Mouse (Mus musculus) cerebellum, adult 2 months (tissue): ENCODE data around the gene Pcgf1. TPM values are rescaled to one million over a fixed set of nuclear protein-coding genes. Genes with fewer than 3 reads are reported as not detected.
A peak's percentile ranks its signal among the peaks of the same experiment; 100 is the strongest.

ENCODE experiments used
- DNase-seq, 2 experiments: peaks; one replicate each; pipeline ENCODE4 v3.0.0; 2021
- H3K27ac ChIP-seq: fragments of 200-500 bp; 2 replicates; pipeline ENCODE4 v1.5.1; 2012; ENCODE audit warnings: low read length, control low read depth, inconsistent platforms; ENCODE audit not compliant: insufficient read depth
- H3K27me3 ChIP-seq: fragments of 200-500 bp; 2 replicates; pipeline ENCODE4 v1.6.1; 2012; ENCODE audit warnings: inconsistent platforms, mild to moderate bottlenecking, low read length, moderate library complexity; ENCODE audit not compliant: control insufficient read depth, insufficient read depth
- H3K4me1 ChIP-seq: fragments of 200-500 bp; 2 replicates; pipeline ENCODE4 v1.6.1; 2011; ENCODE audit warnings: low read length; ENCODE audit not compliant: control insufficient read depth, insufficient read depth
- H3K4me3 ChIP-seq: fragments of 200-500 bp; replicated peaks from 2 replicates; pipeline ENCODE3; 2011; ENCODE audit warnings: mild to moderate bottlenecking, low read depth, low read length, control low read depth; ENCODE audit not compliant: insufficient read depth
- CTCF ChIP-seq: fragments of 200-500 bp; IDR thresholded peaks from 2 replicates; pipeline ENCODE4 v1.5.1; 2011; ENCODE audit warnings: low read depth, mild to moderate bottlenecking, control low read depth, low read length, moderate library complexity, borderline replicate concordance; ENCODE audit not compliant: insufficient read depth
- POLR2A ChIP-seq: fragments of 200-500 bp; IDR thresholded peaks from 2 replicates; pipeline ENCODE4 v1.6.1; 2011; ENCODE audit warnings: low read length, control low read depth, borderline replicate concordance; ENCODE audit not compliant: insufficient read depth
- WGBS: fragments of 180-500 bp; shearing (Covaris S2); methylation state at CpG from one replicate; pipeline ENCODE4 v1.1.7; 2018; 5-methylcytosine and 5-hydroxymethylcytosine counted together
- polyA plus RNA-seq: library from polyadenylated mRNA; depleted of rRNA; stranded (reverse); fragments of >200 nt; gene quantifications from 2 replicates; pipeline ENCODE4 v1.2.3, GENCODE M21; 2012

The Pcgf1 gene
- polyA plus RNA-seq, 1 experiment: 57.5 TPM

GRCm38 (mm10) chr6:83053136-83053960 is 24.3 kb upstream of the Pcgf1 start:
- 3% methylated on average over 26 of the region's 26 CpGs for WGBS
- TF ChIP-seq POLR2A: no peak
- TF ChIP-seq CTCF: no peak
- Histone ChIP-seq H3K4me1 (peaks cover 14% of the 10 kb centered on the region), H3K4me3 (peak overlapping the region; percentile 83), H3K27me3 (no peaks in the 10 kb centered on the region), H3K27ac (peak overlapping the region; percentile 52; the same call in 1 of the 2 replicates)
- peak in 1 of 2 experiments; percentile 38 for DNase-seq

GRCm38 (mm10) chr6:83054074-83054851 is 23.4 kb upstream of the Pcgf1 start, which contains the start of gene Aup1:
TSS of gene Aup1 (plus strand) at chr6:83054521.
- peak; percentile 96 to 97 for DNase-seq
- peak within 1 kb of the TSS; percentile 77 for H3K27ac ChIP-seq

GRCm38 (mm10) chr6:83054871-83055431 is 22.7 kb upstream of the Pcgf1 start, which contains the start of gene Htra2:
TSS of gene Htra2 (minus strand) at chr6:83055273.
- Histone ChIP-seq H3K27ac (peak within 1 kb of the TSS; percentile 77), H3K4me1 (peaks cover 14% of the 10 kb centered on the region), H3K27me3 (no peaks in the 10 kb centered on the region), H3K4me3 (peak within 1 kb of the TSS; percentile 83)
- no peak for DNase-seq
- TF ChIP-seq POLR2A: no peak
- TF ChIP-seq CTCF: peak; percentile 5; the same call in 1 of the 2 replicates
- under 1% methylated on average over 50 of the region's 50 CpGs for WGBS

More at GRCm38 (mm10) chr6:83054074-83054851, 23.4 kb upstream of the Pcgf1 start, which contains the start of gene Aup1:
- under 1% methylated on average over 64 of the region's 64 CpGs for WGBS
- Histone ChIP-seq H3K4me3 (peak within 1 kb of the TSS; percentile 83), H3K27me3 (no peaks in the 10 kb centered on the region), H3K4me1 (peaks cover 14% of the 10 kb centered on the region)
- no peak for TF ChIP-seq CTCF
- TF ChIP-seq POLR2A: peak; percentile 70; the same call in 1 of the 2 replicates

GRCm38 (mm10) chr6:83057790-83058189 is 19.9 kb upstream of the Pcgf1 start, which contains the start of gene Dqx1:
TSS of gene Dqx1 (plus strand) at chr6:83057844.
- no peaks in the 10 kb centered on the region for H3K27me3 ChIP-seq
- peaks cover 11% of the 10 kb centered on the region for H3K4me1 ChIP-seq
- no peak for TF ChIP-seq CTCF
- TF ChIP-seq POLR2A: no peak
- no peak within 1 kb of the TSS for H3K27ac ChIP-seq
- DNase-seq: no peak
- H3K4me3 ChIP-seq: no peak within 1 kb of the TSS
- 59% methylated on average over 3 of the region's 3 CpGs for WGBS

- Histone ChIP-seq H3K27ac (no peak overlapping the region), H3K27me3 (peaks cover 2% of the 10 kb centered on the region; the same call in 1 of the 2 replicates), H3K4me1 (peaks cover 7% of the 10 kb centered on the region; the same call in 1 of the 2 replicates), H3K4me3 (no peak overlapping the region)
- WGBS: 80% methylated on average over 2 of the region's 2 CpGs
- DNase-seq: no peak
- TF ChIP-seq CTCF: no peak
- no peak for TF ChIP-seq POLR2A
These were observed 18.9 kb upstream of the Pcgf1 start for GRCm38 (mm10) chr6:83058725-83059124.

- H3K27ac ChIP-seq: no peak overlapping the region
- 37% methylated on average over 8 of the region's 8 CpGs for WGBS
- no peak for TF ChIP-seq CTCF
- TF ChIP-seq POLR2A: no peak
- DNase-seq: no peak
- H3K4me1 ChIP-seq: no peaks in the 10 kb centered on the region
- H3K27me3 ChIP-seq: peaks cover 13% of the 10 kb centered on the region; the same call in 1 of the 2 replicates
- no peak overlapping the region for H3K4me3 ChIP-seq
These were observed 11.7 kb upstream of the Pcgf1 start for GRCm38 (mm10) chr6:83065995-83066394.

GRCm38 (mm10) chr6:83066441-83066840 is 11.2 kb upstream of the Pcgf1 start:
- WGBS: 28% methylated on average over 6 of the region's 6 CpGs
- no peak overlapping the region for H3K27ac ChIP-seq
- no peak for DNase-seq
- H3K4me3 ChIP-seq: no peak overlapping the region
- TF ChIP-seq CTCF (no peak), POLR2A (no peak)
- H3K27me3 ChIP-seq: peaks cover 14% of the 10 kb centered on the region; the same call in 1 of the 2 replicates
- H3K4me1 ChIP-seq: no peaks in the 10 kb centered on the region
